Mouse (Mus musculus) stomach, postnatal 0 days (tissue): Measurements from ENCODE around the gene Fetub. TPM values are rescaled to one million over a fixed set of nuclear protein-coding genes. Genes with fewer than 3 reads are reported as not detected.

Experiments used
- ATAC-seq: fragments of 200-750 bp; cut with Nextera tagmentation; 2 replicates; pipeline ENCODE4 v1.8.0; 2017; ENCODE audit not compliant: low FRiP score, low TSS enrichment
- DNase-seq: peaks from one replicate; pipeline ENCODE4 v3.0.0-alpha.2; 2016; ENCODE audit warnings: low spot score
- H3K27ac ChIP-seq: fragments of 300-500 bp; sonication (generic); replicated peaks from 2 replicates; pipeline ENCODE4 v1.5.1; 2014; ENCODE audit warnings: mild to moderate bottlenecking, control low read depth
- H3K27me3 ChIP-seq: fragments of 300-500 bp; sonication (generic); 2 replicates; pipeline ENCODE4 v1.6.1; 2014; ENCODE audit warnings: low read length; ENCODE audit not compliant: control insufficient read depth, insufficient read depth
- H3K36me3 ChIP-seq: fragments of 300-500 bp; sonication (generic); 2 replicates; pipeline ENCODE4 v1.6.1; 2014; ENCODE audit warnings: low read length, mixed read lengths; ENCODE audit not compliant: control insufficient read depth, insufficient read depth
- H3K4me1 ChIP-seq: fragments of 300-500 bp; sonication (generic); replicated peaks from 2 replicates; pipeline ENCODE4 v1.6.1; 2014; ENCODE audit warnings: antibody characterized with exemption; ENCODE audit not compliant: control insufficient read depth, insufficient read depth
- H3K4me2 ChIP-seq: fragments of 300-500 bp; sonication (generic); replicated peaks from 2 replicates; pipeline ENCODE4 v1.6.1; 2014; ENCODE audit warnings: low read depth, mild to moderate bottlenecking, control low read depth, moderate library complexity
- H3K4me3 ChIP-seq: fragments of 300-500 bp; sonication (generic); 2 replicates; pipeline ENCODE4 v1.5.1; 2014; ENCODE audit warnings: low read depth, low read length, control low read depth
- H3K9ac ChIP-seq: fragments of 300-500 bp; sonication (generic); 2 replicates; pipeline ENCODE4 v1.6.1; 2014; ENCODE audit warnings: mild to moderate bottlenecking, low read length, control low read depth, mixed read lengths
- H3K9me3 ChIP-seq: fragments of 300-500 bp; sonication (generic); 2 replicates; pipeline ENCODE4 v1.6.1; 2016; ENCODE audit warnings: low read length; ENCODE audit not compliant: control insufficient read depth
- CTCF ChIP-seq: IDR thresholded peaks from 2 replicates; pipeline ENCODE4 v1.5.1; 2016; ENCODE audit warnings: antibody characterized with exemption, low read depth, mild to moderate bottlenecking, moderate library complexity
- EP300 ChIP-seq: optimal IDR thresholded peaks from 2 replicates; pipeline ENCODE3; 2016; ENCODE audit warnings: antibody characterized with exemption
- WGBS: fragments of 180-500 bp; shearing (Covaris S2); extraction: QIAGEN DNeasy Blood & Tissue Kit; methylation state at CpG from one replicate; pipeline ENCODE4 v1.1.7; 2014; 5-methylcytosine and 5-hydroxymethylcytosine counted together
- polyA plus RNA-seq: library from polyadenylated mRNA; unstranded; fragments of >200 nt; fragmentation: Nextera tagmentation; extraction: Ambion mirVana; gene quantifications from 2 replicates; pipeline ENCODE4 v1.2.1, GENCODE M21; 2015

Gene Fetub
- polyA plus RNA-seq, 1 experiment from 2014 or later = 73.2 TPM

DNA sequence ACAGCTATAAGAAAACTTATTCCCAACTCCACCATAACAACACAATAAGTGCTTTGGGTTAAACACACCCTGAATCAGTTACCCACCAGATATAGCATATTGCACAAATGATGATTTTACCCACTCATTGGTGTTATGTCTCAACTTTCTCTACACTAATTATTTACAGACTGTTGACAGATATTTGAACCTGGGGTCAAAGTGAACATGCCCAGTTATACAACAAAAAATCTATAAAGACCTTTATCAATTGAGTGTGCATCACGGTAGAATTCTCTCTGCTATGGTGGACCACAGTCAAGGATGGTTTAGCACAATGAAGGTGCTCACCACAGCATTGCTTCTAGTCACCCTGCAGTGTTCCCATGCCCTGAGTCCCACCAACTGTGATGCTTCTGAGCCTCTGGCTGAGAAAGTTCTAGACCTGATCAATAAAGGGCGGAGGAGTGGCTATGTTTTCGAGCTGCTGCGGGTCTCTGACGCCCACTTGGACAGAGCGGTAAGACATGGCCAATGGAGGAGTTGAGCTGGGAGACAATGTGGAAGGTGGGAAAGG is 32.8 kb downstream of the Fetub start, which contains the start of gene Hrg:
Gene Hrg, plus strand, starts transcription at position 233 of the 556 bp plus-strand sequence.
- no peak for DNase-seq

DNA sequence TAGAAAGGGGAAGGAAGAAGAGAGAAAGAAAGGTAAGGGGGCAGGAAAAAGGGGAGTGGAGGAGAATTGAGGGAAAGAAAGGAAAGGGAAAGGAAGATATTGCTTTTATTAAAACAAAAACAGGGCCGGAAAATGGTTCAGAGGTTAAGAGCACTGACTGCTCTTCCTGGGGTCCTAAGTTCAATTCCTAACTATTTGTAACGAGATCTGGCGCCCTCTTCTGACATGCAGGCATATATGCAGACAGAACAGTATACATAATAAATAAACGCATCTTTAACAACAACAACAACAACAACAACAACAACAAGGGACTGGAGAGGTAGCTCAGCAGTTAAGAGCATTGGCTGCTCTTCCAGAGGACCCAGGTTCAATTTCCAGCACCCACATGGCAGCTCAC is 34.9 kb downstream of the Fetub start:
- no peak overlapping the region for H3K4me2 ChIP-seq
- no peaks in the 10 kb centered on the region for H3K9me3 ChIP-seq
- no peak overlapping the region for H3K9ac ChIP-seq
- no peak for DNase-seq
- H3K4me3 ChIP-seq = no peak overlapping the region
- no peaks in the 10 kb centered on the region for H3K27me3 ChIP-seq
- TF ChIP-seq CTCF = peak; percentile 59
- TF ChIP-seq EP300 = no peak
- ATAC-seq = no peak
- no peaks in the 10 kb centered on the region for H3K4me1 ChIP-seq
- no peak overlapping the region for H3K27ac ChIP-seq
- no peaks in the 10 kb centered on the region for H3K36me3 ChIP-seq
- 29% methylated on average over 4 of the region's 4 CpGs for WGBS

More for the DNA sequence above, 32.8 kb downstream of the Fetub start, which contains the start of gene Hrg:
- no peak within 1 kb of the TSS for H3K4me2 ChIP-seq
- H3K36me3 ChIP-seq = no peaks in the 10 kb centered on the region
- no peaks in the 10 kb centered on the region for H3K4me1 ChIP-seq
- no peak within 1 kb of the TSS for H3K27ac ChIP-seq
- no peak for TF ChIP-seq CTCF
- TF ChIP-seq EP300 = no peak
- WGBS = 90% methylated on average over 6 of the region's 6 CpGs
- no peak within 1 kb of the TSS for H3K4me3 ChIP-seq
- no peaks in the 10 kb centered on the region for H3K9me3 ChIP-seq
- no peak for ATAC-seq
- no peaks in the 10 kb centered on the region for H3K27me3 ChIP-seq
- H3K9ac ChIP-seq = no peak within 1 kb of the TSS

GRCm38 (mm10) chr16:22955397-22956084 is 37.4 kb downstream of the Fetub start:
- no peak overlapping the region for H3K9ac ChIP-seq
- no peaks in the 10 kb centered on the region for H3K9me3 ChIP-seq
- no peaks in the 10 kb centered on the region for H3K36me3 ChIP-seq
- H3K27ac ChIP-seq = no peak overlapping the region
- H3K4me1 ChIP-seq = no peaks in the 10 kb centered on the region
- 49% methylated on average over 13 of the region's 13 CpGs for WGBS
- TF ChIP-seq EP300 (no peak), CTCF (no peak)
- no peak overlapping the region for H3K4me2 ChIP-seq
- H3K4me3 ChIP-seq = no peak overlapping the region
- no peaks in the 10 kb centered on the region for H3K27me3 ChIP-seq
- ATAC-seq = no peak
- DNase-seq = no peak

DNA sequence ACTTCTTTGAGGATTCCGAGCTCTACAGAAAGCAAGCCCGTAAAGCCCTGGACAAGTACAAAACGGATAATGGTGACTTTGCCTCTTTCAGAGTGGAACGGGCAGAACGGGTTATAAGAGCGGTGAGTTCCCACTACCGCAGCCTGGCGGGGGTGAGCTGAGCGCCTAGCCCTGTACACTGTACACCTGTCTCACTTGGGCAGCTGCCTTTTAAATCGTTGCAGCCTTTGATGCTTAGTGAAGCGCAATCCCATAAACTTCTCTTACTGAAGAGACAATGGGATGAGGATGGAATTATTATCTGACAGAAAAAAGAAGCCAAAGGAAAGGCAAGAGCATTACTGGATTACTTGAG is 37.9 kb downstream of the Fetub start:
- 81% methylated on average over 11 of the region's 11 CpGs for WGBS
- no peaks in the 10 kb centered on the region for H3K27me3 ChIP-seq
- H3K4me3 ChIP-seq = no peak overlapping the region
- H3K27ac ChIP-seq = no peak overlapping the region
- ATAC-seq (no peak), DNase-seq (no peak)
- TF ChIP-seq CTCF (no peak), EP300 (no peak)
- H3K9me3 ChIP-seq = no peaks in the 10 kb centered on the region
- H3K4me2 ChIP-seq = no peak overlapping the region
- no peaks in the 10 kb centered on the region for H3K36me3 ChIP-seq
- no peak overlapping the region for H3K9ac ChIP-seq
- no peaks in the 10 kb centered on the region for H3K4me1 ChIP-seq

GRCm38 (mm10) chr16:22961073-22961472 is 42.9 kb downstream of the Fetub start:
- WGBS = 86% methylated on average over 8 of the region's 8 CpGs
- TF ChIP-seq CTCF = no peak
- no peak for TF ChIP-seq EP300
- no peak overlapping the region for H3K9ac ChIP-seq
- no peaks in the 10 kb centered on the region for H3K27me3 ChIP-seq
- no peak overlapping the region for H3K27ac ChIP-seq
- H3K4me3 ChIP-seq = no peak overlapping the region
- DNase-seq (no peak), ATAC-seq (no peak)
- H3K4me1 ChIP-seq = no peaks in the 10 kb centered on the region
- H3K36me3 ChIP-seq = no peaks in the 10 kb centered on the region
- H3K9me3 ChIP-seq = no peaks in the 10 kb centered on the region
- no peak overlapping the region for H3K4me2 ChIP-seq

- TF ChIP-seq CTCF (no peak), EP300 (no peak)
- ATAC-seq (no peak), DNase-seq (no peak)
- no peak overlapping the region for H3K4me3 ChIP-seq
- H3K4me1 ChIP-seq = no peaks in the 10 kb centered on the region
- no peaks in the 10 kb centered on the region for H3K9me3 ChIP-seq
- no peak overlapping the region for H3K27ac ChIP-seq
- no peak overlapping the region for H3K4me2 ChIP-seq
- no peak overlapping the region for H3K9ac ChIP-seq
- 78% methylated on average over 5 of the region's 5 CpGs for WGBS
- H3K36me3 ChIP-seq = no peaks in the 10 kb centered on the region
- H3K27me3 ChIP-seq = no peaks in the 10 kb centered on the region
Measured at GRCm38 (mm10) chr16:22962256-22962655, 44.1 kb downstream of the Fetub start.
